Mouse (Mus musculus) limb, embryonic 13.5 days (tissue): ENCODE measurements at regions not wholly inside any gene's neighbourhood (a gene's known extent, or its start where the extent isn't known, plus 50 kb on each side); places are given as distances from the start of the nearest gene placed in this dataset.

ENCODE experiments used
- ATAC-seq: fragments of 200-750 bp; cut with Nextera tagmentation; 2 replicates; pipeline ENCODE4 v1.8.0; 2017; ENCODE audit warnings: low read depth, moderate number of reproducible peaks, moderate TSS enrichment; ENCODE audit not compliant: low FRiP score
- H3K27ac ChIP-seq: fragments of 300-500 bp; sonication (generic); 2 replicates; pipeline ENCODE4 v1.5.1; 2015; ENCODE audit warnings: inconsistent platforms, mild to moderate bottlenecking, moderate library complexity
- H3K27me3 ChIP-seq: fragments of 300-500 bp; sonication (generic); 2 replicates; pipeline ENCODE4 v1.6.1; 2015; ENCODE audit warnings: mild to moderate bottlenecking, inconsistent platforms
- H3K36me3 ChIP-seq: fragments of 300-500 bp; sonication (generic); 2 replicates; pipeline ENCODE4 v1.6.1; 2015; ENCODE audit warnings: inconsistent platforms, mild to moderate bottlenecking, moderate library complexity
- H3K4me1 ChIP-seq: fragments of 300-500 bp; sonication (generic); 2 replicates; pipeline ENCODE4 v1.6.1; 2015; ENCODE audit warnings: inconsistent platforms
- H3K4me2 ChIP-seq: fragments of 300-500 bp; sonication (generic); replicated peaks from 2 replicates; pipeline ENCODE4 v1.6.1; 2015; ENCODE audit warnings: inconsistent platforms, mild to moderate bottlenecking, moderate library complexity
- H3K4me3 ChIP-seq: fragments of 300-500 bp; sonication (generic); 2 replicates; pipeline ENCODE4 v1.5.1; 2015; ENCODE audit warnings: moderate library complexity, mild to moderate bottlenecking, inconsistent platforms
- H3K9ac ChIP-seq: fragments of 300-500 bp; sonication (generic); 2 replicates; pipeline ENCODE4 v1.6.1; 2015; ENCODE audit warnings: mild to moderate bottlenecking, inconsistent platforms
- H3K9me3 ChIP-seq: fragments of 300-500 bp; sonication (generic); 2 replicates; pipeline ENCODE4 v1.6.1; 2016; ENCODE audit warnings: inconsistent platforms
- WGBS: fragments of 180-500 bp; shearing (Covaris S2); methylation state at CpG from one replicate; pipeline ENCODE4 v1.1.7; 2015; 5-methylcytosine and 5-hydroxymethylcytosine counted together

- ATAC-seq: no peak
- Histone ChIP-seq H3K9ac (no peak overlapping the region), H3K4me2 (no peak overlapping the region), H3K9me3 (no peaks in the 10 kb centered on the region), H3K4me1 (no peaks in the 10 kb centered on the region), H3K27me3 (no peaks in the 10 kb centered on the region), H3K4me3 (no peak overlapping the region), H3K27ac (no peak overlapping the region), H3K36me3 (no peaks in the 10 kb centered on the region)
- whole genome bisulfite sequencing: 43% methylated on average over 3 of the region's 3 CpGs
These were observed 2188.6 kb upstream of the Tenm3 start for GRCm38 (mm10) chr8:51032386-51032785.

GRCm38 (mm10) chr8:51010508-51010907 lies 2166.8 kb upstream of the Tenm3 start:
- no peaks in the 10 kb centered on the region for H3K4me1 ChIP-seq
- H3K4me2 ChIP-seq: no peak overlapping the region
- H3K9me3 ChIP-seq: no peaks in the 10 kb centered on the region
- H3K27ac ChIP-seq: no peak overlapping the region
- no peak for ATAC-seq
- no peaks in the 10 kb centered on the region for H3K27me3 ChIP-seq
- no peak overlapping the region for H3K9ac ChIP-seq
- WGBS: 88% methylated on average over 3 of the region's 3 CpGs
- no peaks in the 10 kb centered on the region for H3K36me3 ChIP-seq
- H3K4me3 ChIP-seq: no peak overlapping the region

- Histone ChIP-seq H3K4me2 (no peak overlapping the region), H3K4me1 (no peaks in the 10 kb centered on the region), H3K36me3 (no peaks in the 10 kb centered on the region), H3K4me3 (no peak overlapping the region), H3K27me3 (no peaks in the 10 kb centered on the region), H3K27ac (no peak overlapping the region), H3K9ac (no peak overlapping the region), H3K9me3 (no peaks in the 10 kb centered on the region)
- ATAC-seq: no peak
- 49% methylated on average over 4 of the region's 4 CpGs for WGBS
These were observed 2123.6 kb upstream of the Tenm3 start for GRCm38 (mm10) chr8:50967386-50967785.

DNA sequence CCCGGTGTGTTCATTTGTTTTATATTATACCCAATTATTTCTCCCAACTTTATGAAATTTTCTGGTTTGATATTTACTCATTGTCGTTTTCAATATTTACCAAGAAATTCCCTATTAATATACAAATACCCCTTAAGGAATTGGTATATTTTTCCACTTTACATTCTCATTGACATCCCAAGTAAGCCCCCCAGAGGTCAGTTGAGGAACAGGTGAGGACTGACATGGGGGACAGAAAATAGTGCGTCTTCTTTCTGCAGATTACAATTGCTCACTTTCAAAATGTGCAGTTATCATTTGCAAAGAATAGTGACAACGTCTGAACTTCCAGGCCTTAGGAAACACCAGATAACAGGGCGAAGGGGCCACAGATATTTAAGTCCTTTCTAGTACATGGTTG lies 2073.8 kb upstream of the Tenm3 start:
- WGBS: 22% methylated on average over 5 of the region's 5 CpGs
- H3K4me3 ChIP-seq: no peak overlapping the region
- H3K9me3 ChIP-seq: no peaks in the 10 kb centered on the region
- ATAC-seq: no peak
- H3K9ac ChIP-seq: no peak overlapping the region
- peaks cover 30% of the 10 kb centered on the region for H3K27me3 ChIP-seq
- no peak overlapping the region for H3K4me2 ChIP-seq
- H3K27ac ChIP-seq: no peak overlapping the region
- H3K36me3 ChIP-seq: no peaks in the 10 kb centered on the region
- peaks cover 11% of the 10 kb centered on the region for H3K4me1 ChIP-seq

GRCm38 (mm10) chr8:50916733-50917113 lies 2073.0 kb upstream of the Tenm3 start:
- H3K9ac ChIP-seq: peak overlapping the region; percentile 70
- ATAC-seq: no peak; the same call in 1 of the 2 replicates
- WGBS: 3% methylated on average over 8 of the region's 8 CpGs

DNA sequence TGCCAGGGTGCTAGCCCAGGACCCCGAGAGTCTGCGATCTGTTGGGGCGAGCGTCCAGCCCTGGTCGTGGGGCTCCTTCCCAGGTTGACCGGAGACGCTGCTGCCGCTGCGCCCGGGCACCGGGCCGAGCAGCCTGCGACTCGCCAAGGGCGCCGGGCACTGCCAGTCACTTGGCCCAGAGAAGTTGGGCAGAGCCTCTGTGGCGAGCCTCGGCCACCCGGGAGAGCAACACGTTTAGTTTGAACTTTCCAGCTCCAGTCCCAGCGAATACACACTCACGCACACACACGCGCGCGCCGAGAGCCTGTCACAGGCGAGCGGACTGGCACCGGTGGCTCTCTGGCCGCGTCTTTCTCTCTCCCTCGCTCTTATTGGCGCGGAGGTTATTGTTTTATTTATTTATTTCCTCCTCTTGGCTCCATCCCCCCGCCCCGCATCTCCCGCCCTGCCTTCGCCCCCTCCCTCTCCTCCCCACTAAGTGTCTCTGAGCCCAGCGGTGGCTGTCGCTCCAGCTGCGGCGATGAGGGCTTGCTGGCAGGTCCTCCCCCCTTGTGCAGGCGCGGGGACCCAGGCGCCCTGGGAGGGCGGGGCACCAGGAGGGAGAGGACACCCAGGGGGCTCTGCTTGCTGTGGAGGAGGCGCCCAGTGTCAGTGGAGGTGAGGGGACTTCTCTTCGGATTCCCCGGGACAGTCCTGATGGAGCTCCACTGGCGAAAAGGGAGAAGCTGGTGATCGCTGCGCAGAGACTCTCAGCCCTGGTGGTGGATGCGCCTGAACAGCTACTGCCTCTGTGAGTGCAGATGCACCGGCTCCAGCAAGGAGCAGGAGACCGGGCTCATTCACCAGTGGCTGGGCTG lies 2072.4 kb upstream of the Tenm3 start:
- Histone ChIP-seq H3K36me3 (no peaks in the 10 kb centered on the region), H3K27me3 (peaks cover 30% of the 10 kb centered on the region), H3K9ac (peak overlapping the region; percentile 70), H3K4me3 (peak overlapping the region; percentile 64), H3K27ac (no peak overlapping the region), H3K4me1 (peaks cover 11% of the 10 kb centered on the region), H3K4me2 (peak overlapping the region; percentile 99), H3K9me3 (no peaks in the 10 kb centered on the region)
- peak; percentile 71 for ATAC-seq
- WGBS: under 1% methylated on average over 54 of the region's 56 CpGs

More at GRCm38 (mm10) chr8:50916733-50917113, 2073.0 kb upstream of the Tenm3 start:
- Histone ChIP-seq H3K4me1 (peaks cover 11% of the 10 kb centered on the region), H3K27me3 (peaks cover 30% of the 10 kb centered on the region), H3K4me3 (peak overlapping the region; percentile 64), H3K27ac (no peak overlapping the region), H3K36me3 (no peaks in the 10 kb centered on the region), H3K9me3 (no peaks in the 10 kb centered on the region), H3K4me2 (peak overlapping the region; percentile 99)

DNA sequence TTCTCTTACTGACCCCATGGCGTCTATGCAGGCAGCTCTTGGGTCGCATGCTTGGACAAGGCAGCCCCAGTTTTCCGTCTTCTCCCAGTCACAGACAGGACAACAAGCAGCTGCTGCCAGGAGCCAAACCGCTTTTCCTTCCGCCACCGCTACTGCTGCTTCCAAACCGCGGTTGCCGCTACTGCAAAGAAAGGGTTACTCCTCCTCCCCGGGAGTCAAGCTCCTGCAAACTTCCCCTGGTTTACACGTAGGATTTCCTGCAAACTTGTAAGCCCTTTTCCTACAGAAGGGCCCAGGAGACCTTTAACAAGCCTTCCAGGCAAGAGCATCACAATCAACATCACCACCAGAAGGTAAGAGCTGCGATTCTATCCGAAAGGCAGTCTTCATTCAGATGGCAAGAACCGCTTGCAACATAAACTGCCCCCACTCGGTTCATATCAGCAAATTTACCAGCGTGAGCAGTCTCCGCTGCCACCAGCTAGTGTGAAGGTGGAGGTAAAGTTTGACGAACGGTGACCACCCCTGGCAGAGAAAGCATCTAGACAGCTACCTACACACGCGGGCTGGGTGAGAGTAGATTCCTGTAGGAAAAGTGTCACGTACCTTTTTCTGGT lies 2071.6 kb upstream of the Tenm3 start:
- peak overlapping the region; percentile 70 for H3K9ac ChIP-seq
- peak overlapping the region; percentile 64 for H3K4me3 ChIP-seq
- no peaks in the 10 kb centered on the region for H3K36me3 ChIP-seq
- no peak overlapping the region for H3K27ac ChIP-seq
- H3K27me3 ChIP-seq: peaks cover 30% of the 10 kb centered on the region
- H3K9me3 ChIP-seq: no peaks in the 10 kb centered on the region
- peaks cover 11% of the 10 kb centered on the region for H3K4me1 ChIP-seq
- WGBS: under 1% methylated on average over 22 of the region's 22 CpGs
- ATAC-seq: peak; percentile 27; the same call in 1 of the 2 replicates
- peak overlapping the region; percentile 99 for H3K4me2 ChIP-seq

GRCm38 (mm10) chr8:50914615-50915014 lies 2070.9 kb upstream of the Tenm3 start:
- Histone ChIP-seq H3K27me3 (peaks cover 30% of the 10 kb centered on the region), H3K27ac (no peak overlapping the region), H3K4me1 (peaks cover 11% of the 10 kb centered on the region), H3K9ac (no peak overlapping the region), H3K4me2 (peak overlapping the region; percentile 99), H3K4me3 (peak overlapping the region; percentile 64), H3K9me3 (no peaks in the 10 kb centered on the region), H3K36me3 (no peaks in the 10 kb centered on the region)
- WGBS: 19% methylated on average over 7 of the region's 7 CpGs
- no peak for ATAC-seq

- WGBS: 90% methylated on average over 5 of the region's 5 CpGs
- Histone ChIP-seq H3K4me1 (no peaks in the 10 kb centered on the region), H3K9ac (no peak overlapping the region), H3K4me3 (no peak overlapping the region), H3K27ac (no peak overlapping the region), H3K4me2 (no peak overlapping the region), H3K27me3 (no peaks in the 10 kb centered on the region), H3K9me3 (no peaks in the 10 kb centered on the region), H3K36me3 (no peaks in the 10 kb centered on the region)
- ATAC-seq: no peak
These were observed 2034.4 kb upstream of the Tenm3 start for GRCm38 (mm10) chr8:50878198-50878597.
